Mouse (Mus musculus) bone marrow macrophage, adult 2 months (primary cell): ENCODE measurements at regions not wholly inside any gene's neighbourhood (a gene's known extent, or its start where the extent isn't known, plus 50 kb on each side); places are given as distances from the start of the nearest gene placed in this dataset.

ENCODE experiments used
- CTCF ChIP-seq: IDR thresholded peaks from 2 replicates; pipeline ENCODE4 v1.5.1; 2012; ENCODE audit warnings: low read depth, mild to moderate bottlenecking, low read length, moderate library complexity
- POLR2A ChIP-seq: IDR thresholded peaks from 2 replicates; pipeline ENCODE4 v1.6.1; 2012; ENCODE audit warnings: mild to moderate bottlenecking, low read depth, low read length, borderline replicate concordance

- TF ChIP-seq CTCF = no peak
- no peak for TF ChIP-seq POLR2A
Observed at GRCm38 (mm10) chr19:56232950-56233349, 54.0 kb upstream of the Habp2 start.
